Mouse (Mus musculus): ENCODE measurements around the gene Gab3. TPM values are rescaled to one million over a fixed set of nuclear protein-coding genes. Genes with fewer than 3 reads are reported as not detected.
"Not testable (repeated sequence)": the region's sequence is repeated elsewhere in the genome, so short reads cannot be mapped to it uniquely, and the experiment has no call there.

The Gab3 gene
- total RNA-seq, 2 experiments from 2014 or later: 1.6 to 2.4 TPM

GRCm38 (mm10) chrX:75034054-75034453 lies 51.2 kb downstream of the Gab3 start:
- not testable (repeated sequence) for DNase-seq

- DNase-seq: no peak
Observed at GRCm38 (mm10) chrX:74983734-74984133, 101.5 kb downstream of the Gab3 start.

- not testable (repeated sequence) for DNase-seq
Observed at GRCm38 (mm10) chrX:74962899-74963298, 122.4 kb downstream of the Gab3 start.

- not testable (repeated sequence) for DNase-seq
Observed at GRCm38 (mm10) chrX:74959161-74959560, 126.1 kb downstream of the Gab3 start.

Other genes with a start within 250 kb of the Gab3 start
- gene Gm5936, start 248.3 kb downstream of the Gab3 start, total RNA-seq (2021): under 1 TPM in 1 of 2 experiments, not detected in 1; 0.56 TPM
- 10 to 100 TPM; 32.7 to 34.6 TPM for gene Dkc1, start 10.4 kb upstream of the Gab3 start, total RNA-seq (2021)
- gene Mpp1, start 45.6 kb upstream of the Gab3 start, total RNA-seq (2021): 10 to 100 TPM; 35.7 to 39.7 TPM
- not detected for gene Smim9, start 78.3 kb upstream of the Gab3 start, total RNA-seq (2021)